Mouse (Mus musculus) thymus, postnatal 25 days (tissue): ENCODE measurements around the gene Cyp2c38.
"Not testable (repeated sequence)": the region's sequence is repeated elsewhere in the genome, so short reads cannot be mapped to it uniquely, and the experiment has no call there.

Experiments used
- DNase-seq: peaks from one replicate; pipeline ENCODE4 v3.0.0; 2022

The Cyp2c38 gene

GRCm38 (mm10) chr19:39462941-39463340 lies at the start of gene Cyp2c38:
Gene Cyp2c38, minus strand, starts transcription at chr19:39463075.
- no peak for DNase-seq

GRCm38 (mm10) chr19:39510534-39510933 lies 47.7 kb upstream of the Cyp2c38 start, which contains the start of gene Cyp2c39:
Gene Cyp2c39, plus strand, starts transcription at chr19:39510862.
- DNase-seq, result no peak

- DNase-seq, result no peak
Measured at GRCm38 (mm10) chr19:39509533-39509932, 46.7 kb upstream of the Cyp2c38 start.

GRCm38 (mm10) chr19:39506341-39506740 lies 43.5 kb upstream of the Cyp2c38 start:
- DNase-seq, result no peak

GRCm38 (mm10) chr19:39483961-39484360 lies 21.1 kb upstream of the Cyp2c38 start:
- not testable (repeated sequence) for DNase-seq

GRCm38 (mm10) chr19:39463923-39464322 lies 1.0 kb upstream of the Cyp2c38 start:
- no peak for DNase-seq
